Mouse (Mus musculus): ENCODE results near the gene Epc2. TPM values are rescaled to one million over a fixed set of nuclear protein-coding genes. Genes with fewer than 3 reads are reported as not detected.
A peak's percentile ranks its signal among the peaks of the same experiment; 100 is the strongest.

Gene Epc2
- polyA plus RNA-seq, 1 experiment from 2014 or later: 6.2 TPM

DNA sequence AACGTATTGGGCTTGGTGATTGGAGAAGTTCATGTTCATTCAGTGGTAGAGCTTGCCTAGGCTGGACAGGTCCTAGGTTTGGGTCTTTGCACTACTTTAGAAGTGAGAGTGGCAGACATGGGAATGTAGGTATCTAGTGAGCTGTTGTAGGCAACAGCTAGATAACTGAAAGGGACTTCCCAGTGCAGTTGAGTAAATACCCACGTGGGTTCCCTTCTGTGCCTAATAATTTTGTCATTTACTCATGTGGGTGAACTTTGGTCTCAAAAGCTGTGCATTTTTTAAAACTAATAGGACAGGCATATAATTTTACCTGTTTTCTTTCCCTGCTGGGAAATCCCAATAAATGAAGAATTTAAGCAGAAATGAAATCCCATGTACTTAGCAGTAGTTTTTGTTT, 88.5 kb downstream of the Epc2 start:
- H3K9me3 ChIP-seq: no peaks in the 10 kb centered on the region
- H3K9ac ChIP-seq: no peak overlapping the region
- no peak overlapping the region for H3K4me2 ChIP-seq
- H3K36me3 ChIP-seq: peaks cover 12% of the 10 kb centered on the region
- no peak for ATAC-seq (ENCODE audit: insufficient number of reproducible peaks, low FRiP score, low TSS enrichment, low read depth)
- no peaks in the 10 kb centered on the region for H3K4me1 ChIP-seq
- WGBS: 79% methylated on average over 2 of the region's 2 CpGs
- no peak overlapping the region for H3K4me3 ChIP-seq
- no peak overlapping the region for H3K27ac ChIP-seq
- H3K27me3 ChIP-seq: no peaks in the 10 kb centered on the region

DNA sequence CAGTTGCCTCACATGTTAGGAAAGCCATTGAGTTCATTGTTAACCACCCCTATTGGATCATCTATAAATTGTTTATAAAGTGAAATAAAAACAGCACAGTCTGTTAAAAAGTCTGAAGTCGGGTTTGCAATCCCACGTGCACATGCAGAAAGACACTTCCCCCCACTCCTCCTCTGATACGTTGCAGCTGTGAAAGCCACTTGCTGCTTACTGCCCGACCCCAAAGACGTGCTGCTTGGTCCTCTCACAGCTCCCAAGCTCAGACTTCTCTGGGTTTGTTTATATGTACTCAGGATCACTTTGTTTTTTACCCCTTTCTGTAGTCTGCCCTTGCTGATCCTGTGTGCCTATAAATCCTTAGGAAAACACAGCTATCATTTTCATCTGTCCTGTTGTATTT, 96.5 kb downstream of the Epc2 start:
- no peak overlapping the region for H3K27ac ChIP-seq
- 48% methylated on average over 5 of the region's 5 CpGs for WGBS
- no peak overlapping the region for H3K9ac ChIP-seq
- H3K4me1 ChIP-seq: no peaks in the 10 kb centered on the region
- H3K27me3 ChIP-seq: no peaks in the 10 kb centered on the region
- H3K4me3 ChIP-seq: no peak overlapping the region
- peaks cover 36% of the 10 kb centered on the region for H3K36me3 ChIP-seq
- no peaks in the 10 kb centered on the region for H3K9me3 ChIP-seq
- no peak overlapping the region for H3K4me2 ChIP-seq
- no peak for ATAC-seq (ENCODE audit: insufficient number of reproducible peaks, low FRiP score, low TSS enrichment, low read depth)

DNA sequence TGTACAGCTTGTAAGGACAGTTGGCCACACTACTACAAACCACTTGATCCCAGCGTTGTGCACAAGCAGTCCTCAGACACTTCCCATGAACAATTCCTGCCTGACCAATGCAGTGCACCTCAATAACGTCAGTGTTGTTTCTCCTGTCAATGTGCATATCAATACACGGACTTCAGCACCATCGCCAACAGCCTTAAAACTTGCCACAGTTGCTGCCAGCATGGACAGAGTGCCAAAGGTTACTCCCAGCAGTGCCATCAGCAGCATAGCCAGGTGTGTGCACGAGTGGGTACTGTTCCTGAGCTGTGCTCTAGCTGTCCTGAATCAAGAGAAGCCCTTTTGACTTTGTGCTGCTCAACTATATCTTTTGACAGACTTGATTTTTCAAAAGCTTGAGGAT, 97.2 kb downstream of the Epc2 start:
- H3K4me1 ChIP-seq: no peaks in the 10 kb centered on the region
- H3K4me3 ChIP-seq: no peak overlapping the region
- no peak overlapping the region for H3K27ac ChIP-seq
- H3K27me3 ChIP-seq: no peaks in the 10 kb centered on the region
- 91% methylated on average over 5 of the region's 5 CpGs for WGBS
- H3K9ac ChIP-seq: no peak overlapping the region
- no peak for ATAC-seq (ENCODE audit: insufficient number of reproducible peaks, low FRiP score, low TSS enrichment, low read depth)
- H3K4me2 ChIP-seq: no peak overlapping the region
- H3K9me3 ChIP-seq: no peaks in the 10 kb centered on the region
- peaks cover 40% of the 10 kb centered on the region for H3K36me3 ChIP-seq

DNA sequence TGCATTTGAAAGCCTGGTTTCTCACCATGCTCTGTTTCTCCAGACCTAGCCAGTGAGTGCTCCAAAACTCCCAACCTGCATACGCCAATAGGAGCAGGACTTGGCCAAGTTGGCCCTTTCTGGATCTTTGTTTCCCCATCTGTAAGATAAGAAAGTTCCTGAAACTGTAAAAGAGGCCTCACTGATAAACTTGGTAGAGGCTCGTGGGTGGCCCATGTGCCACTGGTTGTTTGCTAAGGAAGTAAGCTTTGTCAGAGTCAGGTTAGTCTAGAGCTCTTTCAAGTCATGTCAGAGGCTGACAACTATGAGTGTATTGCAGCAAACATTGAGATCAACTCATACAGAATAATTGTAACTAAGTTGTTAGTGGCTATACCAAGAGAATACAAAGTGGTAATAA, 101.8 kb downstream of the Epc2 start:
- H3K9ac ChIP-seq: no peak overlapping the region
- no peaks in the 10 kb centered on the region for H3K27me3 ChIP-seq
- H3K27ac ChIP-seq: no peak overlapping the region
- no peaks in the 10 kb centered on the region for H3K9me3 ChIP-seq
- no peak for ATAC-seq (ENCODE audit: insufficient number of reproducible peaks, low FRiP score, low TSS enrichment, low read depth)
- no peaks in the 10 kb centered on the region for H3K4me1 ChIP-seq
- no peak overlapping the region for H3K4me2 ChIP-seq
- H3K4me3 ChIP-seq: no peak overlapping the region
- H3K36me3 ChIP-seq: peaks cover 28% of the 10 kb centered on the region
- WGBS: 91% methylated on average over 2 of the region's 2 CpGs

DNA sequence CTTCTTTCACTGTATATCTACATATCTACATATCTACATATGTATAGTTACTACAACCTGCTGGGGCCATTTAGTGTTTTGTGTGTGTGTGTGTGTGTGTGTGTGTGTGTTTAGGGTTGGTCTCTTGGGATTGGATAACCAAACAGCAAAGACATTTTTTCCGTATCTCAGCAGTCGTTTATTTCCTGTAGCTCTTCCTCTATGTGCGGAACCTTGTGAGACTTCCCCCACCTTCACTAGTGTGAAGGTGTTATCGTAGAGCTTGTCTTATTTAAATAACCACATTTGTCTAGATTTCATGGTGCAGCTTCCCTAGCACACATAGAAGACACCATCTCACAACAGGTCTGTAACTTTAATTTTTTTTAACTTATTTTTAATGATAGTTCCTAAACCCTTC, 106.1 kb downstream of the Epc2 start:
- no peak overlapping the region for H3K4me2 ChIP-seq
- ATAC-seq (ENCODE audit: insufficient number of reproducible peaks, low FRiP score, low TSS enrichment, low read depth): no peak
- no peaks in the 10 kb centered on the region for H3K4me1 ChIP-seq
- no peaks in the 10 kb centered on the region for H3K9me3 ChIP-seq
- no peak overlapping the region for H3K9ac ChIP-seq
- peaks cover 12% of the 10 kb centered on the region for H3K36me3 ChIP-seq
- no peak overlapping the region for H3K27ac ChIP-seq
- no peaks in the 10 kb centered on the region for H3K27me3 ChIP-seq
- no peak overlapping the region for H3K4me3 ChIP-seq
- WGBS: 91% methylated on average over 4 of the region's 4 CpGs

DNA sequence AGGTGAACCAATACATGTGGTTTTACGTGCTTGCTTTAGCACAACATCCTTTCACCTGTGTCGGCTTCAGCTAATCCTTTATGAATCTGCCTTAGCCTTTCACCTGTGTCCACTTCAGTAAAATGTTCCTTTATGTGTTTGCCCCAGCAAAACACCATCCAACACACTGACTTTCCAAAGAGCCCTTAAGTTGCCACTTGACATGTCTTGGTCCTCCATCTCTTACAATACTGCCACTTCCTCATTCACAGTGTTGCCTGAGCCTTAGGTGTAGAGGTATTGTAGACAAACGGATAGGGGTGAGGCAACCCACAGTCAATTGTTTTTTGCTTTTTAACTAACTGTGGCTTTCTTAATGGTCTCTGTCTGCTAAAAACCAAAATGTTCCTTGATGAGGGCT, 107.1 kb downstream of the Epc2 start:
- Histone ChIP-seq H3K9me3 (no peaks in the 10 kb centered on the region), H3K27me3 (no peaks in the 10 kb centered on the region), H3K36me3 (peaks cover 7% of the 10 kb centered on the region; the same call in 1 of the 2 replicates), H3K4me1 (no peaks in the 10 kb centered on the region), H3K4me3 (no peak overlapping the region), H3K4me2 (no peak overlapping the region), H3K9ac (no peak overlapping the region), H3K27ac (no peak overlapping the region)
- WGBS: 90% methylated on average over 3 of the region's 3 CpGs
- no peak for ATAC-seq (ENCODE audit: insufficient number of reproducible peaks, low FRiP score, low TSS enrichment, low read depth)

DNA sequence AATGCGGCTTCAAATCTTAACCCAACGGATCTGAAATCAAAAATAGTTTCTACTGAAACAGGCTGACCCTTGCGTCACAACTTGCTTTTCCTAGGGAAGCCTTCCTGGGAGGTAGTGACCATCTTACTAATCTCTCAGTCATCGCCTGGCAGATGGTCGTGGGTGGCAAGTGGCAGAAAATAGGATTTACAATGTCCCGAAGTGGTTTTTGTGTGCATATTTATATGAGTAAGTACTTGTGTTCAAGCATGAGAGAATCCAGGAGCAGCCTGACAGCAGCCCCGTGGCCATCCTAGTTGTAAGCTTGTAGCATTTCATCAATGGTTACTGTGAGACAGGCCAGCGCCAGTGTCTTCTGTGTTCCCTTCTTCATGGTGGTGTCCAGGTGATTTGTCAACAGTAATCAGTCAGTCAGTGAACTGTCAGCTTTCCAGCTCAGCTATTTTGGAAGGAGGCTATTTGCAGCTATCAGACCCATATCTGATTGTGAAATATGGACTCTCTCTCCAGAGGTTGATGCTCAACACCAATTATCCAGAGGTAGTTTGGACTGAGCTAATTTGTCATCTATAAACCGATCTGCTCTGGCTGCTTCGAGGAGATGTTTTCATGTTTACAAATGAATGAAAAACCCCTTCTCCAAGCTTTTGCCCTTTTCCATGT, 111.5 kb downstream of the Epc2 start:
- no peak for ATAC-seq (ENCODE audit: insufficient number of reproducible peaks, low FRiP score, low TSS enrichment, low read depth)
- no peaks in the 10 kb centered on the region for H3K9me3 ChIP-seq
- H3K27me3 ChIP-seq: no peaks in the 10 kb centered on the region
- H3K4me2 ChIP-seq: no peak overlapping the region
- H3K9ac ChIP-seq: no peak overlapping the region
- no peak overlapping the region for H3K4me3 ChIP-seq
- H3K4me1 ChIP-seq: no peaks in the 10 kb centered on the region
- WGBS: 81% methylated on average over 10 of the region's 10 CpGs
- no peak overlapping the region for H3K27ac ChIP-seq
- H3K36me3 ChIP-seq: no peaks in the 10 kb centered on the region

- H3K36me3 ChIP-seq: no peaks in the 10 kb centered on the region
- peaks cover 42% of the 10 kb centered on the region for H3K4me1 ChIP-seq
- WGBS: 29% methylated on average over 16 of the region's 16 CpGs
- no peak overlapping the region for H3K4me3 ChIP-seq
- peak overlapping the region; percentile 59; the same call in 1 of the 2 replicates for H3K27ac ChIP-seq
- no peak overlapping the region for H3K9ac ChIP-seq
- H3K27me3 ChIP-seq: no peaks in the 10 kb centered on the region
- ATAC-seq (ENCODE audit: insufficient number of reproducible peaks, low FRiP score, low TSS enrichment, low read depth): peak; percentile 68
- H3K4me2 ChIP-seq: peak overlapping the region; percentile 29
- no peaks in the 10 kb centered on the region for H3K9me3 ChIP-seq
These were observed 118.8 kb downstream of the Epc2 start for GRCm38 (mm10) chr2:49569862-49570777.

- WGBS: 36% methylated on average over 6 of the region's 6 CpGs
- no peak overlapping the region for H3K4me3 ChIP-seq
- H3K27ac ChIP-seq: no peak overlapping the region
- ATAC-seq (ENCODE audit: insufficient number of reproducible peaks, low FRiP score, low TSS enrichment, low read depth): no peak
- H3K9me3 ChIP-seq: no peaks in the 10 kb centered on the region
- no peak overlapping the region for H3K9ac ChIP-seq
- H3K27me3 ChIP-seq: no peaks in the 10 kb centered on the region
- no peak overlapping the region for H3K4me2 ChIP-seq
- no peaks in the 10 kb centered on the region for H3K36me3 ChIP-seq
- H3K4me1 ChIP-seq: peaks cover 42% of the 10 kb centered on the region
These were observed 119.5 kb downstream of the Epc2 start for GRCm38 (mm10) chr2:49570778-49571101.

GRCm38 (mm10) chr2:49571159-49571920, 120.1 kb downstream of the Epc2 start:
- no peaks in the 10 kb centered on the region for H3K9me3 ChIP-seq
- no peak overlapping the region for H3K27ac ChIP-seq
- H3K4me3 ChIP-seq: no peak overlapping the region
- 56% methylated on average over 11 of the region's 11 CpGs for WGBS
- H3K36me3 ChIP-seq: no peaks in the 10 kb centered on the region
- ATAC-seq (ENCODE audit: insufficient number of reproducible peaks, low FRiP score, low TSS enrichment, low read depth): no peak
- H3K9ac ChIP-seq: no peak overlapping the region
- H3K27me3 ChIP-seq: no peaks in the 10 kb centered on the region
- H3K4me1 ChIP-seq: peaks cover 42% of the 10 kb centered on the region
- no peak overlapping the region for H3K4me2 ChIP-seq

GRCm38 (mm10) chr2:49572111-49572642, 120.9 kb downstream of the Epc2 start:
- Histone ChIP-seq H3K9me3 (no peaks in the 10 kb centered on the region), H3K4me1 (peaks cover 42% of the 10 kb centered on the region), H3K27me3 (no peaks in the 10 kb centered on the region), H3K9ac (no peak overlapping the region), H3K4me2 (peak overlapping the region; percentile 29), H3K27ac (no peak overlapping the region), H3K36me3 (no peaks in the 10 kb centered on the region), H3K4me3 (peak overlapping the region; percentile 8; the same call in 1 of the 2 replicates)
- ATAC-seq (ENCODE audit: insufficient number of reproducible peaks, low FRiP score, low TSS enrichment, low read depth): no peak
- WGBS: 26% methylated on average over 12 of the region's 12 CpGs
